Mouse (Mus musculus) liver, adult 2 months (tissue): Measurements from ENCODE around the gene Higd1c.
"Not testable (repeated sequence)": the region's sequence is repeated elsewhere in the genome, so short reads cannot be mapped to it uniquely, and the experiment has no call there.

Source experiments
- CTCF ChIP-seq: fragments of 200-500 bp; IDR thresholded peaks from 2 replicates; pipeline ENCODE4 v1.5.1; 2011; ENCODE audit warnings: low read depth, low read length, control low read depth
- POLR2A ChIP-seq: fragments of 200-500 bp; IDR thresholded peaks from 2 replicates; pipeline ENCODE4 v1.6.1; 2011; ENCODE audit warnings: low read length, control low read depth; ENCODE audit not compliant: insufficient read depth; ENCODE audit errors: extremely low read depth

GRCm38 (mm10) chr15:100353399-100353798 lies 10.9 kb upstream of the Higd1c start:
- not testable (repeated sequence) for TF ChIP-seq POLR2A, CTCF
